Mouse (Mus musculus) MEL (cell line): ENCODE data around the gene Mlana.

ENCODE experiments used
- SMC3 ChIP-seq: IDR thresholded peaks from 2 replicates; pipeline ENCODE4 v1.6.1; 2011; ENCODE audit warnings: low read depth, low read length, improper control_type of control experiment
- TAL1 ChIP-seq: IDR thresholded peaks from 2 replicates; pipeline ENCODE4 v1.6.1; 2012; ENCODE audit warnings: mild to moderate bottlenecking, inconsistent platforms, low read length, moderate library complexity, mixed read lengths

DNA sequence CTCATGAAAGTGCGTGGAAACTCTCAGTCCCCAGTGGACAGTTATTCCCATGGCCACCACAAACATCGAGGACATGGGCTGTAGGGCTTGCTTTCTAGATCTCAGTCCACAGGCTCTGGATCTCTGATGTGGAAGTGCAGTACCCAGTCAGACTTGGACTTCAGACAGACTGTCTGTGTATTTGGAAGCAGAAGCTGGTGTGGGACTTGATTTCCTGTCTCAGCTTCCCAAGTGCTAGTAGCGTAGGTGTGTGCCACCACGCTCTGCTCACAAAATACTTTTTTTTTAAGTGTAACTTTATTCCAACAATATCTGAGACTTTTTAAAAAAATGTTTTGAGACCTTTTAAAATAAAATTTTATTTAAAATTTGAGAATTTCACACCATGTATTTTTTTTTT lies 1.3 kb upstream of the Mlana start:
- no peak for TF ChIP-seq SMC3
- no peak for TF ChIP-seq TAL1
